Mouse (Mus musculus) ovary, postnatal 14 days (tissue): ENCODE results near the gene Ubl3.

Experiments used
- DNase-seq: peaks from one replicate; pipeline ENCODE4 v3.0.0; 2022; ENCODE audit warnings: low spot score

Gene Ubl3

DNA sequence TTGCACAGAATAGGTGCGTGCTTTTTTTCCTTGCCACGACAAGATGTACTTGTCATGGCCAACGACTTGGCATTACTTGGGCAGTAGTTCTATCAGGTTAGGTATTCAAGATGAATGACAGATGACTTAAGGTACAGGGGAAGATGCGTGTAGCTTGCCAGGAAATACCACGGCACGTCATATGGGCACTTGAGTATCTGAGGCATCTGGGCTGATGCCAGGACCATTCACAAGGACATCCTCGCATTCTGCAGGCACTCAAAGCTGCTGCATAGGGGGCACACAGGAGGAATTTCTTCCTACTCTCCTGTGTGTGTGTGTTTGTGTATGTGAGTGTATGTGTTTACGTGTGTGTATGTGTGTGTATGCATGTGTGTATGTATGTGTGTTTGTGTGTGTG lies 9.6 kb upstream of the Ubl3 start:
- DNase-seq, result no peak

DNA sequence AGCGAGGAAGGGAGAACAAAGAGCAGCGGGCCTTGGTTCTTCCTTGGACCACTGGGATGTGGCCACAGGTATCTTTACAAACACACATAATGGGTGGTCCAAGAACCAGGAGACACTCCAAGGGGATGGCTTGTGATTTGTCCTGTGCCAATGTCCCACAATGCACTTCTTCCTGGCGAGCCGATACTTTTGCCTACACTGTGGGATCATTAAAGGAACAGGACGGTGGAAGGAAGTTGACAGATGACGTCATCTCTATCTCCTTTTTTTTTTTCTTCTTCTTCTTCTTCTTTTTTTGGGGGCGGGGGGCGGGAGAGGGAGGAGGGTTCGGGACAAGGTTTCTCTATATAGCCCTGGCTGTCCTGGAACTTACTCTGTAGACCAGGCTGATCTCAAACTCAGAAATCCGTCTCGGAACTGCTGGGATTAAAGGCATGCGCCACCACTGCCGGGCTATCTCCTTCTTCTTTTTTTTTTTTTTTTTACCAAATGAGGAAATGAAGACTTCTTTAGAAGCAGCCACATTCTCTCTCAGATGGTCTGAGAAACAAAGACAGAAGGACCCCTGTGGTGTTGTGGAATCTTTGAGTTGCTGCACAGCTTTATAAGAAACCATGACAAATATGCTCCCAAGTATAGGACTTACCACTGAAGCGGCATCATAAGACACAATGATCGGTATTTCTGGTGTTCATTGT lies 6.8 kb upstream of the Ubl3 start:
- no peak for DNase-seq

DNA sequence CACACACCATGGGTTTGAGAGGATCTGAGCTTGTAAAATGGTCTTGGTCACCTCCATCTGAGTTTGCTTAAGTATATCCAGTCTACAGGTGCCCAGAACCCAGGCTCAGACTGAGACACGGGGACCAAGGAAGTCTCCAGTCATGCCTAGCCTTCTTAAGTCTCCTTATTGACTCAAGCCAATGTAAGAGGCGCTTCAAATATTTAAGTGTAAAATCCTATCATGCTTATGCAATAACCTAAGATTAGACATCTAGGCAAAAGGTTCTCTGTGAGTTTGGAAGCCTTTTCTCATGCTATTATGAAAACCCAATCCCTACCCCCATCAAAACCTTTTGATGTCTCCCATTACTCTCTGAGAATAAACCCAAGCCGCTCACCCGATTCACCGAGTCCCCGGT lies 5.9 kb upstream of the Ubl3 start:
- no peak for DNase-seq

DNA sequence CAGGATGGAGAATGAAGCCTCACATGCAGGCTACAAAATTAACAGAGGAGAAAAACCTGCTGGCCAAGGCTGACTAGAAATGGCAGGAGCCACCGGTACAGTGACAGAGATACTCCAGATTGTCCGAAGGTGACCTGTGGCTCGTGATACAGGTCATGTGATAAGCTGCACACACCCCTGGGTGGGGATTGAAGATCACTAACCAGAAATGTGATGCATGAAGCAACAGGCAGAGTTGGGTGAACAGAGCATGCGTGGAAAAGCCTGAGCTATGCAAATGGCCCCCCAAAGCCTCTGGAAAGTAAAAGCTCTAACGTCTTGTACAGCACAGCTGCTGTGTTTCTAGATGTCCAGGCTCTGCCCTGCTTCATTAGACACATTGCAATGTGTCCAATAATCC lies 3.9 kb upstream of the Ubl3 start:
- no peak for DNase-seq

DNA sequence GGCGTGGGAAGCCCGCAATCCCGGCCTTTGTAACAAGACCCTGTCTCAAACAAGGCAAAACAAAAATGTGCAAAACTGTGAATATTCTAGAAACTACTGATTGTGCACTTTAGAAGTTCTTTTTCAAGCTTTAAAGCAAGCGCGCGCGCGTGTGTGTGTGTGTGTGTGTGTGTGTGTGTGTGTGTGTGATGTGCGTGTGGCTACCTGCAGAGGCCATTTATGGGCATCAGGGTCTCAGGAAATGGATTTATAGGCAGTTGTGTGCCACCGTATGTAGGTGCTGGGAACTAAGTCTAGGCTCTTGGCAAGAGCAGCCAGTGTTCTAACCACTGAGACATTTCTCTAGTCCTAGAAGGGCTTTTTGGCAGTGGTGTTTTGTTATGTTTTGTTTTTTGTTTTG lies 2.6 kb upstream of the Ubl3 start:
- no peak for DNase-seq

DNA sequence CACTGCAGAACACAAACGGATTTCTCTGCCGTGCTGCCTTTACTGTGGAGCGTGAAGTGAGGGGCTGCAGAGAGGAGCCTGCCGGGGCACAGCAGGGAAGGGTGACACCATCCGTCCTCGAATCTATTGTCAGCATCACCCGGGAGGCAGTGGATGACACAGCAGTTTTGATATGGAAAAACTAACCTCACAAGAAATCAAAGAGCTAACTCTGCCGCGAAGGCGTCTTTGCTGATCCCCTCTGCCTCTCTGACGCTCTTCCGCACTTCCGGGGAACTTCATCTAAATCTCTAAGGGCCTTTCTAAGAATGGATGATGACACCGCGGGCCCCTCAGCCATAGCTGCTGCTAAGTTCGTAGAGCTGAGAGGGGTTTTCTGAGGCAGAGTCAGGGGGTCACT lies 2.1 kb upstream of the Ubl3 start:
- DNase-seq, result no peak

DNA sequence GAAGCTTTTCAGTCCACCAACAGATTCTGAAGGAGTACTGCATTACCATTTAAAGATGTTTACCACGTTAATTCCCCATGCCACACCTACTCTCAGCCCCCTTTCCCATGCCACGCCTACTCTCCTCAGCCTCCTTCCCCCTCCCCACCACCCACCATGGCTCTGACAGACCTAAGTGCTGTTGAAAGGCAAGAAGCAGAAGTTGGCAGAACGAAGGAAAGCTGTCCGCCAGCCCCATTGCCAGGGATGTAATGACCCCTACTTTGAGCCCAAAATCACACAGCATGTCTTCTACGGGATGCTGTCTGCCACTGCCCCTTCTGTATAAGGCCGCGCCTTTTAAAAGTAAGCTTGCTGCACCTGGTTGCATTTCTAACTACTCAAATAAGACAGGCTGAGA lies 1.7 kb upstream of the Ubl3 start:
- DNase-seq, result no peak

DNA sequence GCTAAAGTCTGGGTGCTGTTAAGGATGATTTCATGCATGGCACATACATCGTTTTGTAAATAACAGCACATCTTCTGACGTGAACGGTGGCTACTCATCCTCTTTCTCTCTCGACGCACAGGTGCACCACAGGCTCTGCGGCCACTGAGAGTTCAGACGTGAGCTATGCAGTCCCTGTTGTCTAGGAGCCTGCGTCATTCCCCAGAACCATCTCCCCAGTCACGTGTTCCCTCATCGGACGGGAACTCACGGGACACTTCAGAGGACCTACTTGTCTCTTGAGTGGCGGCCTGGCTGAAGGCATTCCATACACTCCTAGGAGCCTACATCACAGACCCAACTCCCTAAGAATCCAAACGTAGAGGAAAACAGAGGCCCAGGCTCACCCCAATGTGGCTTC lies 1.1 kb upstream of the Ubl3 start:
- no peak for DNase-seq

DNA sequence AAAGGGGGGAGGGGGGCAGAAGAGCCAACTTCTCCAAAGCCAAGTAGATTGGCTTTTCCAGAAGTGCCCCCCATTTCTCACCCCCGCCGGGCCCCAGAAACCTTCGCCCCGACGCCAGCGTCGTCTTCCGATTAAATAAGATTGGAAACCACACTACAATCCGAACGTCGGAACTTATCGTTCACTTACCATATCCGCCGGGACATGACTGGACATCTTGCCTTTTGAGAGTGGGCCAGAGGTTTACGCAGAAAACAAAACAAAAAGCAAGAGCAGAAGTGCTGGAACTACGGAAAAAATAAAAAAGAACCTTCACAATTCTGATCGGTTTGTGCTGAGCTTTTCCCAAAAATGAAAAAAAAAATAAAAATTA lies 839 bp downstream of the Ubl3 start:
- DNase-seq, result peak; percentile 29

DNA sequence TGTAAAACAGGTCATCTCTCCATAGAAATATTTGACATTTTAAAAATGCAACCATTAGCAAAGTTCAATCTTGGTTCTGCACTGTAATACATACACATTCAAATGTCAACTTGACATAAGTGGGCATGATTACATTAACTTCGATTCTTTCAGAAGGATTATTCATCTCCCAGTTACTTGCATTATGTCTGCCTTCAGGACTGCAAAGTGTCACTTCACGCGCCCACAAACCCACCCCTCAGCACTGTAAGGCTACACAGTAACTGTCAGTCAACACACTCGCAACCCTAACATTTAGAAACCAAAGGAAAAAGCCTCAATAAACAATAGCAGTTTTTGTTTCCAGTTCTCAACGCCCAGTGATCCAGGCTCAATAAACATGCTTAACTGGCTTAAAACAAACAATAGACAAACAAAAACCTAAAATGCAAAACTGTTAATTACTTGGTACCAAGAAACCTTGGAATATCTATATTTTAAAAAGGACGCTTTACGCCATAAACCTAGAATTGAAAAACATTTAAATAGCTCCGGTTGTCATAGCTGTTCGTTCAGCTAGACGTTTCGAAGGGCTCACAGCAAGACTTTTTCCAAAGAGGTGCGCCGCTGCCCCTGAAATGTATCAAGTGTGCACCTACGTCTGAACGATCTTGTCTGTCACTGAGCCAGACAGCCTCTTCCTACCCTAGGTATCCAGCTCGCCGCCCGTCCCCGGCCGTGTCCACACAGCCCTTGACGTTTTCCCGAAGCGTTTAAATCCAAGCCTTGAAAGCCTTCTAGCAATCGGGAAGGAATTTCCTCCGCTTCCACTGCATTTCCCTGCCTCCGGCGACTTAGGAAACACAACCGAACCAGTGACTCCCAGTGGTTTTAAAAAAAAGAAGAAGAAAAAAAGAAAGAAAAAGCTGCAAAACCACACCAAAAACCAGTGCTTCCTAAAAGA lies 1.5 kb downstream of the Ubl3 start:
- peak; percentile 21 for DNase-seq

DNA sequence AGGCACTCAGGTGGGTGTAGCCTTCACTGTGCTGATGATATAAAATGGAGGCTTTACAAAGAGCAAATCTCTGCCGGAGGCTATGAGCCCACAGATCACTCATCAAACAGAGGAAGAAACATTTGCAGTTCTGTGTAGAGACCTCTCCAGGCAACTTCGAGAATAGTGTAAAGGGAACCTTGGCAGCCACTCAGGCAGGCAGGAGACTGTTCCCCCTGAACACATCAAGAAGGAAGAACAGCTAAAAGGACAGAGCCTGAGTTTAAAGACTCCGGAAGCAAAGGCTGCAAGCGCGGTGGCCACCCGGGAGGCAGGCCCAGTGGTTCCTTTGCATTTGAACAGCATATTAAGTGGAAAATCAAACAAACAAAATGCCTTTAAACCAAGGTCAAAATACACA lies 2.2 kb downstream of the Ubl3 start:
- DNase-seq, result no peak

DNA sequence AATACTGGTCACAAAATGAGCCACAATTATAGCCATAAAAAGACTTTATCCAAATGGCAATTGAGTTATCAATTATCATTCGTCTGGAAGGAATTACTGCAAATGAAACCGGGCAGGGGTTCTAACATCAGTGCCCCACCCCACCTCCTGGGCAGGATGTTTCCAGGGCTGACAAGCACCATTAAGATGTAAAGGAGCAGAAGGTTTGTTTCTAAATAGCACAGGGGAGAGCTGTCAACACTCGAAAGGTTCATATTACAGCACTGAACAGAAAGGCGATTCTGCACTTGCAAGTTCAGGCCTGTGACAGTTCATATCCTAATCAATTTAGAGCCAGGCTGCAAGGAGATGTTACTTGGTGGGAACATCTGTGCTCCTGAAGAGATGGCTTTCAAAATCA lies 3.3 kb downstream of the Ubl3 start:
- no peak for DNase-seq

DNA sequence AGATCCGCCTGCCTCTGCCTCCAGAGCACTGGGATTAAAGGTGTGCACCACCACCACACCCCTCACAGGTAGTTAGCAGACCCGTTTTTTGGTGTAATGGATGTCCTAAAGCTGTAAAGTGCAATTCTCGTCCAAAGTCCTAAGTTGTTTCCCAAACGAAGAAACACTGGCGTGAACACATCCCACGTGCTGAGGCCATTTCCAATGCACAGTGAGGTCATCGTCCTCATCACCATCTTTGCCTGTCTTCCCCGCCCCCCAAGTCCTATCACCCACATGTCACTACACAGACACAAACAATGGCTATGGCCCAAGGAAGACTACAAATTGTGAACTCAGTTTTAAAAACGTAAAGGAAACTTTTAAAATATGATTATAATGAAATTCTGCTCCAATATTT lies 4.0 kb downstream of the Ubl3 start:
- DNase-seq, result no peak

DNA sequence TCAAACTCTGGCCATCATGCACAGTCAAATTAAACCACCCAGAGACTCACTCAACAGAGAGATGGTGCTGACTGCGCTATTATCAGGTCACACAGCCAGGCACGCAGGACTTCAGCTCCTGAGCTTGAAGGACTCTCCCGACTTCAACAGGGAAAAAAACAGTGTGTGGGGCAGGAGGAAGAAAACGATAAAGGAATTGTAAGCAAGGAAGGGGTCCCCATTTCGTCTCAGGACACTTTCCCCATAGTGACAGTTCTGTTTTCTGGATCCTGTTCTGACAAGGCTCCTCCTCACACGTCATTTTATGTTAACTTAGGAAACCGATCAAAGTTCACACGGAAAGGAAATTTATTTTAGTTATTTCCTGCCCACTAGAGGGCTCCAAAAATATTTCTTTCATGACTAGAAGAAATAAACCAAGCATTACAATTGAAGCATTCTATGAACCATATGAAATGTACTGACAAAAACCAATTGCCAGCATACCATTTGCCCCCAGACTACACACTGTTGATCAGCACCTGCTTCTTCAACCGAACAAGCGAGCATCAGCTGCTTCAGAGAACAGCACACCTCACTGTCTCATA lies 4.6 kb downstream of the Ubl3 start:
- no peak for DNase-seq

DNA sequence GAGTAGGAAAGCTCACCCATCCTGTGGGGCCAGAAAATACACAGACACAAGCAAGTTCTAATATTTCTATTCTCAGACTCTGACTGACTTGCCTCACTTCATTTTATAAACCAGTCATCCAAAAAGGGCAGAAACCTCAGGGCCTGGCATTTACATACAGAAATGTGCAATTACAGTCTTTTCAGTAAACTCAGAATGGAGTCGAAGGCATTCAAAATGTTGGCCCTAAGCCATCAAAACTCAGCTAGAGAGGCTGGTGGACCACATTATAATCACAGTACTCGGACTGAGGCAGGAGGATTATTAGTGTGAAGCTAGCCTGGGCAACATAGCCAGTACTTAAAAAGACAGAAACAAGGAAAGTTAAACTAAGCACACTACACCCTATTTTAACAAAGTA lies 5.6 kb downstream of the Ubl3 start:
- DNase-seq, result no peak

DNA sequence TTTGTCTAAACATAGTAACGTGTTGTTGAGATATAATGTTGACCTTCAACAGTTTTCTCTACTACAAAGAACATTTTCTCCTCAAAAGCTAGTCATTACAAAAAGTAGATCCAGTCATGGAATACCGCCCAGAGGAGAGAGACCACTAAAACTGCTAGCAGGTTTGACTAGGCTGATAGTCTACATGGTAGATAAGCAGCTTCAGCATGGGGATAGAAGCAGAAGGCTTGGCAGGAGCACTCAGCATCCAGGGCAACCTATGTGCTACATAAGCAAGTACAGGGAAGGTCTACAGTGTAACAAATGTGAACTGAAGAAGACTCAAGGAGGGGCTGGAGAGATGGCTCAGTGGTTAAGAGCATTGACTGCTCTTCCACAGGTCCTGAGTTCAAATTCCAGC lies 7.9 kb downstream of the Ubl3 start:
- DNase-seq, result no peak

DNA sequence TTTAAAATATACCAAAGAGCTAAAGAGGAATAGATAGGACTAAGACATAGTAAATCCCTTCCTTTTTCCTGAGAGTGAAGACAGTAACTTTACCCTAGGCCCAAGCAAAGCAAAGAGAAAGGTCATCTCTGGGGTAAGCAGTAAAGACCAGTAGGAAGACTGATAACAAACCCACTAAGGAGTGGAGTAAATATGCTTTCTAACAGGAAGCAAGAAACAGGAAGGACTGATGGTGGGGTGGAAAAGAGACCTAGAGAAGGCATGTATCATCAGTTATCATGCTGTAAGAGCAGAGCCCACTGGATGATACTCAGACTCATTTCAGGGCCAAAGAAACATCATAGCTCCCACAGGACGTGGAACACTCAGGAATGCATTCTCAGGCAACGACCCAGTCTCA lies 10.4 kb downstream of the Ubl3 start:
- DNase-seq, result no peak

DNA sequence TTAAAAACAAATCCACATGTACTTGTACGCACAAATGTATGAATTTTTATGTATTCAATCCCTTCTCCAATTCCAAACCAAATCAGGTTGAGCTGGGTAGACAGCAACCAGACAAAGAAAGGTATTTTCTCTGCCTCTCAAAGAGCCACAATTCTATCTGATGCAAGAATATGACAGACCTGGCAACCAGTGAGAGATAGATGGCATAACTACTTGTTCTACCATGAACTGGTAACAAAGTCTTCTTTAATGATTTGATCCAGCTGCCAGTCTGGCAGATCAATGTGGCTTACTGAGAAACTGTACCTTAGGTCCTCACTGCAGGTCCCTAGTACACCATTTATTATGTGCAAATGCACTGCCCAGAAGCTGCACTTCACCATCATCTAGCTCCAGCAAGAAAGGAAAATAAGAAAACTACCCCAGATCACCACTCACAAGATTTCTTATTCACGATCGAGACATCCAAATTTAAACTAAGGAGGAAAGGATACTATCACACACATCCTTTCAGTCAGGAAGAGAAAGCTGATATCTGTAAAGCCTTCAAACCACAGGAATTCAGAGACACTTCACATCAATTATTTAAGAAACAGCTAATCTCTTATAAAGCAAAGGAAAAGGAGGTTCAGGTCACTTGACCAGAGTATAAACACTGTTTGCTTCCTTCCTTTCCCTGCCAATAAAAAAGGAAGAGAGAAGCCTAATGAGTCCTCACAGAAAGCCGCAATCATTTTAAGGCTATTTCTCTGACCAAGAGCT lies 16.7 kb downstream of the Ubl3 start:
- DNase-seq, result no peak

DNA sequence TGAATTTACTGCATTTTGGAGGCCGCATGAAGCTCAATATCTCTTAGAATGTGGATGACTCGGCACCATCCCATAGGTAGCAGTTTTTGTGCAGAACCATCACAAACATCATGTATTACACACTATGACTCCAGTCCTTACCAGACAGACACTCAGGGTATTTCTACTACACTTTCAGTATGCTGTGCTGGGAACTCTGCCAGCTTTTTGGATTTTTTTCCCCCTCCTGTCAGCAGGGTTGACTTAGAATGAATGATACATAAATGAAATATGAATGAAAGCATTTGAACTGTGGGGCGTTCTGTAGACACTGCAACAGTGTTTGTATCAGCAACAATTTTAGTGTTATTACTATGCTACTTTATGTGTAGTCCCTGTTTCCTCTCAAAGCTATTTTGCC lies 17.9 kb downstream of the Ubl3 start:
- DNase-seq, result no peak

DNA sequence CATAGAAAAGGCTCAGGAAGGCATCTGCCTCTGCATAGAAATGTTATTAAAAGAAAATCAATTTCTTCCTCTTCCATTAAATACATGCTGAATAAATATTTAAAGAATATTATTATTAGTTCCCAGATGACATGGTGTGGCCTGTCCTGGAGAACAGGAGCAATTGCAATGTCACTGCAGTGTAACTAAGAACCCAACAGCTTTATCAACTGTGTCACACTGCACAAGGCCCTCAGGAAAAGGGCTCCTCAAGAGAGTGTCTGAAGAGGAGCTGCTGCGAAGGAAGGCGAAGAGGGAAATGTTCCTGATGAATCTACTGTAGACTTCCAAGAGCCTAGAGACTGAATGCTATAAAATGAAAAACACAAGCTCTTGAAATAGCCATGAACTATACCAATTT lies 18.7 kb downstream of the Ubl3 start:
- no peak for DNase-seq

DNA sequence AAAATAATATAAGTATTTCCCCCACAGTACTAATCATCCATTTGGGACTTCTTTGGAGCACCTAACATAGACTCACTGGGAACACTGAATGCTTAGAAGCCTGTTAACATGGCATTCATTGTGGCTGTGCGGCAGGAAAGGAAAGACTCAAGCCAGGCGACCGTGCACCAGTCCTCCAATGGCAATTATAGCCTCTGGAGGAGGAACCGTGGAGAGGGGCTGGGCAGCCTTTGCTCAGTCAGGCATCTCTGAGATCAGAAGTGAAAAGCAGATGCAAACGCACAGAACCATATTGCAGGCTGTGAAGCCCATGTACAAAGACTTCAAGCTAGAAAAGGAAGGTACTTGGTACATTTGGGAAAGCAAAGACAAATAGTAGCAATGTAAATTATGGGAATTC lies 20.4 kb downstream of the Ubl3 start:
- no peak for DNase-seq

DNA sequence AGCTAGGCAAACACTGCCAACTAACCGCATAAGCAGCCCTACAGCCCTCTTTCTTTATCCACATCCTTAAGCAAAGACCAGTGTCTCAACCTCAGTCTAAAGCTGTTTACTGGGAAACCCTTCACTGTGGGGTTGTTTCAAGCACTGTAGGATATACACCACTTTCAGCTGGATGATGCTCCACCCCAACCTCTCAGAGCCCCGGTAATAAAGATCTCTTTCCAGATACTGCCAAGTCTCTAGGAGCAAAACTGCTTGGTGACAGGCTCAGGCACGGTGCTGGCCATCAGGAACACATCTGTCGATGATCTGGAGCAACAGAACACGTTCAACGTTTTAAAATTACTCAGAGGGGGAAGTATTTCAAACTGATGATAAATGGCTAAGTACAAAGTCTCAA lies 25.0 kb downstream of the Ubl3 start:
- DNase-seq, result no peak

DNA sequence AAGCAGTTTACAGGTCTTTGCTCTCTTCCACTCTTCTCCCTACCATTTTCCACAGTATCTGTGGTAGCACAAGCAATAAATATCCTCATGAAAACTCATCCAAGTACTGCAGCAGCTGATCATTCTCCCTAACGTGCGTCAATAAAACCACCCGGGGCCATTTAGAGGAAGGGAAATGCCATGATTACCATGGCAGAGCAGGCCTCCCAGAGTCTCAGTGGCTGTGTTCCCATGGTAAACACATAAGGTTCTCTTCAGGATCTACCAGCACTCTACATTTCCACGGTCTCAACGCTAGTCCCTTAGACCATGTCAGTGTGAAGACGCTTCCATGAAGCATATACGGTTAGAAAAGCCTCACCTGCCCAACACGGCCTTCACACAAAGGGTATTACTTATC lies 26.0 kb downstream of the Ubl3 start:
- DNase-seq, result no peak
